Mouse (Mus musculus) mammary gland, adult 2 months (tissue): Measurements from ENCODE around the gene Sfpq. TPM values are rescaled to one million over a fixed set of nuclear protein-coding genes. Genes with fewer than 3 reads are reported as not detected.

ENCODE experiments used
- polyA plus RNA-seq: library from polyadenylated mRNA; depleted of rRNA; stranded (reverse); fragments of >200 nt; gene quantifications from 2 replicates; pipeline ENCODE4 v1.2.3, GENCODE M21; 2012; ENCODE audit warnings: low replicate concordance; rRNA removed

The Sfpq gene
- 25.1 and 79.3 TPM in 2 replicates for polyA plus RNA-seq

GRCm38 (mm10) chr4:127021151-127021945 is at the start of gene Sfpq:
TSS of gene Sfpq (plus strand) at chr4:127021324.

GRCm38 (mm10) chr4:127060585-127061290 is 39.6 kb downstream of the Sfpq start, which contains the start of gene Zmym1:
TSS of gene Zmym1 (minus strand) at chr4:127061152.

GRCm38 (mm10) chr4:127076875-127077548 is 55.9 kb downstream of the Sfpq start, which contains the start of gene Zmym6:
TSS of gene Zmym6 (plus strand) at chr4:127077383.

Other genes starting within 250 kb of the Sfpq start
- 2.7 and 6.3 TPM in 2 replicates for gene Zmym4, start 53.2 kb upstream of the Sfpq start, polyA plus RNA-seq
- 1.0 and 1.8 TPM in 2 replicates for gene Zmym1, start 39.8 kb downstream of the Sfpq start, polyA plus RNA-seq
- gene Zmym6, start 56.1 kb downstream of the Sfpq start, polyA plus RNA-seq, result 3.4 and 8.7 TPM in 2 replicates
- 14.3 and 20.8 TPM in 2 replicates for gene Tmem35b, start 102.4 kb downstream of the Sfpq start, polyA plus RNA-seq
- gene Dlgap3, start 147.9 kb downstream of the Sfpq start, polyA plus RNA-seq, result 0.55 and 1.5 TPM in 2 replicates
- gene Smim12, start 222.5 kb downstream of the Sfpq start, polyA plus RNA-seq, result 25.3 and 33.7 TPM in 2 replicates